Mouse (Mus musculus) CH12.LX (cell line): Measurements from ENCODE around the gene 4930438A08Rik.

ENCODE experiments used
- CHD1 ChIP-seq: IDR thresholded peaks from 2 replicates; pipeline ENCODE4 v1.6.1; 2012; ENCODE audit warnings: low read depth, low read length, improper control_type of control experiment, inconsistent platforms
- CTCF ChIP-seq, 2 experiments: IDR thresholded peaks in 1 of 2; conservative IDR thresholded peaks in 1 of 2; 2 replicates each; pipeline ENCODE4 v1.5.1; 2011 to 2012; ENCODE audit warnings: low read depth in 2 of 2, low read length in 2 of 2, improper control_type of control experiment in 1 of 2, inconsistent platforms in 1 of 2, mild to moderate bottlenecking in 1 of 2, moderate library complexity in 1 of 2
- E2F4 ChIP-seq: IDR thresholded peaks from 2 replicates; pipeline ENCODE4 v1.6.1; 2011; ENCODE audit warnings: low read depth, low read length, improper control_type of control experiment; ENCODE audit not compliant: insufficient replicate concordance
- GABPA ChIP-seq: IDR thresholded peaks from 2 replicates; pipeline ENCODE4 v1.6.1; 2012; ENCODE audit warnings: low read depth, low read length, improper control_type of control experiment, inconsistent platforms; ENCODE audit not compliant: insufficient replicate concordance
- KAT2A ChIP-seq: IDR thresholded peaks from 2 replicates; pipeline ENCODE4 v1.6.1; 2012; ENCODE audit warnings: low read length, improper control_type of control experiment, inconsistent platforms; ENCODE audit not compliant: insufficient replicate concordance
- POLR2A ChIP-seq: IDR thresholded peaks from 2 replicates; pipeline ENCODE4 v1.6.1; 2011; ENCODE audit warnings: low read depth, mild to moderate bottlenecking, improper control_type of control experiment, low read length
- USF1 ChIP-seq: IDR thresholded peaks from 2 replicates; pipeline ENCODE4 v1.6.1; 2014; ENCODE audit warnings: low read depth, mild to moderate bottlenecking, inconsistent platforms, low read length, improper control_type of control experiment
- USF2 ChIP-seq: conservative IDR thresholded peaks from 2 replicates; pipeline ENCODE4 v1.6.1; 2011; ENCODE audit warnings: low read depth, low read length, improper control_type of control experiment
- ZC3H11A ChIP-seq: IDR thresholded peaks from 2 replicates; pipeline ENCODE4 v1.6.1; 2012; ENCODE audit warnings: low read depth, mild to moderate bottlenecking, inconsistent platforms, low read length, improper control_type of control experiment
- ZKSCAN1 ChIP-seq: IDR thresholded peaks from 2 replicates; pipeline ENCODE4 v1.6.1; 2012; ENCODE audit warnings: low read depth, inconsistent platforms, low read length, improper control_type of control experiment, borderline replicate concordance
- ZNF384 ChIP-seq: IDR thresholded peaks from 2 replicates; pipeline ENCODE4 v1.6.1; 2012; ENCODE audit warnings: low read depth, low read length, improper control_type of control experiment, inconsistent platforms

DNA sequence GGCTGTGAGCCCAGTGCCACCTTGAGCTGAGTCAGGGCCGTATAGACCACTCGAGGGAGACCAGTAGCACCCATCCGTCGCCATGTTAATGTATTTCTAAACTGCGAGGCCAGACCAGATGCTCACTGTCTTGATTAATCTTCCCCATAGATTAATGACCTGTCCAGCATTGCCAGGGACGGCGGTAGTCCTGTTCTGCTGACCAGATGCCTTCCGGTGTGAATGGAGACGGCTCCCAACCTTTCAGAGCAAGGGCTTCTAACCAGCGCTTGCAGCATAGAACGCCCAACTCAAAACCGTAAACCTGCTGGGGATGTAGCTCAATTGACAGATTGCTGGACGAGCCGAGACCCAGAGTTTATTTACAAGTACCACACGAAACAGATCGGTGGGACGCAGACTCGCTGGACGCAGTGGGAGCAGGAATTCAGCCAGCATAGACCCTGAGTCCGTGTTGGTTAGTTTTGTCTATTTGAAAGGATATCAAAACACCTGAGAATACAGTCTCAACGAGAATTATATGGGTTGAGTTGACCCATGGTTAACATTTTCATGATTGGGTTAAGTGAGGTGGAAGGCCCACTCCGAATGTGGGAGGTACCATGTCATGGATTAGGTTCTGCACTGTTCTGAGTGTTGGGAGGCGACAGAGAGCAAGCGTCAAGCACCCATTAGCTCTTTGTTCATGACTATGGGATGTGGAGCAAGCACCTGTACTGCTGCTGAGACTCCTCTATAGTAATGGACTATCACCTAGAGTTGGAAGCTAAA, 49.2 kb downstream of the 4930438A08Rik start:
- no peak for TF ChIP-seq CTCF (conservative IDR thresholded peaks at IDR 0.05 in 1 of 2, IDR thresholded peaks at IDR 0.05 in 1 of 2; ENCODE audit: low read depth in 2 of 2, low read length in 2 of 2)
- no peak for TF ChIP-seq POLR2A
- TF ChIP-seq ZC3H11A, result no peak
- no peak for TF ChIP-seq ZNF384
- no peak for TF ChIP-seq GABPA
- TF ChIP-seq USF1, result no peak
- TF ChIP-seq E2F4, result no peak
- no peak for TF ChIP-seq CHD1
- TF ChIP-seq ZKSCAN1, result no peak
- TF ChIP-seq USF2, result no peak
- TF ChIP-seq KAT2A, result no peak
